Mouse (Mus musculus) heart, postnatal 0 days (tissue): ENCODE results near the gene Tra2b.

Experiments used
- CTCF ChIP-seq: IDR thresholded peaks from 2 replicates; pipeline ENCODE4 v1.5.1; 2016; ENCODE audit warnings: antibody characterized with exemption, control low read depth, low read depth
- EP300 ChIP-seq: IDR thresholded peaks from 2 replicates; pipeline ENCODE4 v1.6.1; 2016; ENCODE audit warnings: antibody characterized with exemption, low read depth

DNA sequence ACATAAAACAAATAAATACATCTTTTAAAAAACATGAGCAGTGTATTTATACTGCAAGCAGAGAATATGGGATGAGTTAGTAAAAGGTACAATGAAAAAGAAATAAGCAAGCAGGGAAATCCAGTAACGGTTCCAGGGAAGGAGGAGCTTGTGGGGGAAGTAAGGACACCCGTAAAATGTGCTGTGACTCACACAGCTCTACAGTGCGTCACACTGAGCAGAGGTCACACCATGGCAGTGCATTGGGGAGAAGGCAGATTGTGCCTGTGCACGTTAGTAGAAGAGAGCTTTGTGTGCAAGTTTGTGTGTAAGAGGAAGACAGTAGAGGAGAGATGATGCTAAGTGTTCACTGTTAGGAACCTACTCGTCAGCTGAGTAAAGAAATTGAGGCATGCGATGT lies 31.1 kb upstream of the Tra2b start:
- TF ChIP-seq CTCF = no peak
- no peak for TF ChIP-seq EP300
